Mouse (Mus musculus): ENCODE results near the gene Rnf180.

- TF ChIP-seq MYC (IDR thresholded peaks at IDR 0.05; ENCODE audit: low read depth, low read length) (no peak), ZC3H11A (IDR thresholded peaks at IDR 0.05; ENCODE audit: low read depth, low read length) (no peak), ZNF384 (IDR thresholded peaks at IDR 0.05; ENCODE audit: low read depth, low read length) (no peak), USF1 (IDR thresholded peaks at IDR 0.05; ENCODE audit: low read depth, low read length) (no peak), MYB (IDR thresholded peaks at IDR 0.05; ENCODE audit: low read depth, low read length) (no peak), MAZ (IDR thresholded peaks at IDR 0.05; ENCODE audit: low read depth, low read length) (no peak), POLR2A (IDR thresholded peaks at IDR 0.05; ENCODE audit: control insufficient read depth in 1 of 2, insufficient read depth in 1 of 2, low read depth in 1 of 2, low read length in 2 of 2, poor library complexity in 1 of 2) (no peak), CTCF (IDR thresholded peaks at IDR 0.05 in 2 of 3, conservative IDR thresholded peaks at IDR 0.05 in 1 of 3; ENCODE audit: control insufficient read depth in 1 of 3, insufficient read depth in 1 of 3, low read depth in 2 of 3, low read length in 3 of 3, poor library complexity in 1 of 3, severe bottlenecking in 1 of 3) (no peak), UBTF (IDR thresholded peaks at IDR 0.05; ENCODE audit: borderline replicate concordance, insufficient read depth, low read depth, low read length) (no peak), E2F4 (IDR thresholded peaks at IDR 0.05; ENCODE audit: borderline replicate concordance, low read depth, low read length) (no peak), EP300 (IDR thresholded peaks at IDR 0.05; ENCODE audit: low read depth in 1 of 2, low read length in 2 of 2) (no peak), ELF1 (IDR thresholded peaks at IDR 0.05; ENCODE audit: low read depth, low read length) (no peak), BHLHE40 (IDR thresholded peaks at IDR 0.05; ENCODE audit: borderline replicate concordance, low read depth, low read length) (no peak)
Measured at GRCm38 (mm10) chr13:105203851-105204250, 90.8 kb downstream of the Rnf180 start.

Data from MEL (cell line).